Mouse (Mus musculus) kidney, postnatal 36 days (tissue): ENCODE results near the gene Gng8.

Experiments
- DNase-seq, 2 experiments: peaks; one replicate each; pipeline ENCODE4 v3.0.0; 2021 to 2022; ENCODE audit warnings: mixed read lengths in 2 of 2

Gng8 gene

DNA sequence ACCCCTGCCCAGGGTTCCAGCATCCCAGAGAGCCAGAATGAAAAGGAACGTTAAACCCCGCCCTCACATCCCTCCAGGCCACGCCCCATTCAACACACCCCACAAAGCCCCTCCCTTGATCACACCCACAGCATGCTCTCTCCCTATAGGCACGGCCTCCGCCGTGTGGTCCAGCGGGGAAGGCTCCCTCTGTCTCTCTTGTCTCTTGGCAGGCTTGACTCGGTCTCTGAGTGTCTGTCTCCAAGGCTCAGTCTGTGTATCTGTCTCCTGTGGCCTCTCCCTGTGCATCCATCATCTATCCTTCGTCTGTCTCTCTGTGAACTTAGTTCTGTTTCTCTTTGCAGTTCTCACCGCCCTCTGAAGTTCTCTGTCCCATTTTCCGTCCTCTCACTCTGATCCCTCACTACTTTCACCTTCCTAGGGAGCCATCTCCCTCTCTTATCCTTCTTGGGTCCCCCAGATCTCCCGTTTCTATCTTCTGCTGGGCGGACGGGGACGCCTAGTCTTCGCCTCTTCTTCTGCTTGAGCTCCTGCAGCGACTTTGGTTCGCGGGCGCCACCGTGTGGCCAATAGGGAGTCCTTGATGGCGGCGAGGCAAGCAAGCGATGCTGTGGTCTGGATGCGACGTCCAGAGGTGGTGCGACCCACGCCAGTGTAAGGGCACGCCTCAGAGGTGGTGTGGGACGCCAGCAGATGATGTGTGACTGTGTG is at the start of gene Gng8:
Gene Gng8, plus strand, starts transcription at position 146 of the 711 bp plus-strand sequence.
- DNase-seq, result peak; percentile 88 to 94

DNA sequence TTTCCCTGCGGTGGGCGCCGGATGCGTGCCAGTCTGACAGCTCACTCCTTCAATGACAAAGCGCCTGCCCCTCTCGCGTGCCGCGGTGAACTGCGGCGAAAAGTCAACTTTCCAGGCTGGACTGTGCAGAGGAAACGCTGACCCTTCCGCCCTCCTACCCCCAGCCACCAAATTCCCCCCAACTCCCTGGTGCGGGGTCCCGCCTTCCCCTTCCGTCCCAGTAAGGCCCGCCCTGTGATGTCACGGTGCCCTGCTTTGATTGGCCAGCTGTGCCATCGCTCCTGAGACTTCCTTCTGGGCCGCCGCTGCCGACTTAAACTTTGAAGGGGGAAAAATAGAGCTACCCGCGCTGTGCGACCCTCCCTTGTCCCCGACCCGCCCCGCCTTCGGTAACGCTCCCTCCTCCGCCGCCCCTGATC is 48.9 kb upstream of the Gng8 start, which contains the start of gene Prkd2:
Gene Prkd2, plus strand, starts transcription at position 258 of the 419 bp plus-strand sequence.
- peak; percentile 95 to 96 for DNase-seq

DNA sequence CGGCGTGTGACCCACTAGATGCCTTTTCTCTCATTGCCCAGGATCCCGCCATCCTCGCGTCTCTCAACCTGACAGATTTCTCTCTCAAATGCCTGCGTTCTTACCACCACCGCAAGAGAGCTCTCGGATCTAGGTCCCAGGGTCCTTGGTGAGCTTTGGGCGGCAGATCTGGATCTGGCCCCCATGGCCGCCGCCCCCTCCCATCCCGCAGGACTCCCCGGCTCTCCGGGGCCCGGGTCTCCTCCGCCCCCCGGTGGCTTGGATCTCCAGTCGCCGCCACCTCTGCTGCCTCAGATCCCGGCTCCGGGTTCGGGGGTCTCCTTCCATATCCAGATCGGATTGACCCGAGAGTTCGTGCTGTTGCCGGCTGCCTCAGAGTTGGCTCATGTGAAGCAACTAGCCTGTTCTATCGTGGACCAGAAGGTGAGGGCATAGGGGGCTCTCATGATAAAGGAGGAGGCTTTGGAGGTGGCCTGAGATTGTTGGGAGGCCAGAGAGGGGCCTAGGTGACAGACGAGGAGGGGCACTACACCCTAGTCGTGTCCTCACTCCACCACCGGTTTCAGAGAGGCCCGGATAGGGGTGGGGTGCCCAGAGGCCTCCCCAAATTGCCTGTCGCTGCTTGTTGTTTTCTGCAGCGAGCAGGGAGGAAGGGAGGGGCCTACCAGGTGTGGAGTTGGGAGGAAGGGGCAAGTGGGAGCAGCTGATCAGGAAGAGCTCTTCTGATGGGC is 48.0 kb upstream of the Gng8 start:
- DNase-seq, result peak; percentile 35 to 49

DNA sequence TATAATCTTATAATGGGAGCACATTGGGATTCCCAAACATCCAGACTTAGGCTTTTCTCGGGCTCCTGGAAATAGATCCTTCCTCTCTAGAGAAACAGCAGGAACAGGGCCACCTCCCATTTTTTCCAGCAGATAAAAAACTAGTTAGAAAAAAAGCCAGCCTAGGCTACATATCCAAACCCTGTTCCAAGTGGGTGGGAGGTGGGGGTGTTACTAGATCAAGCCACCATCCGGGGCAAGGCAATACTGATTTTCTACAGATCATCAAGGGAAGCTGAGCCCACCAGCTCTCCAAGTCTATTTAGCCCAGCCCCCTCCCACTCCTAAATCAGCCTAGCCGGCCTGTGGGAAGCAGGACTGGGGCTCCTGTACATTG is 46.9 kb upstream of the Gng8 start:
- peak; percentile 23 to 32 for DNase-seq

DNA sequence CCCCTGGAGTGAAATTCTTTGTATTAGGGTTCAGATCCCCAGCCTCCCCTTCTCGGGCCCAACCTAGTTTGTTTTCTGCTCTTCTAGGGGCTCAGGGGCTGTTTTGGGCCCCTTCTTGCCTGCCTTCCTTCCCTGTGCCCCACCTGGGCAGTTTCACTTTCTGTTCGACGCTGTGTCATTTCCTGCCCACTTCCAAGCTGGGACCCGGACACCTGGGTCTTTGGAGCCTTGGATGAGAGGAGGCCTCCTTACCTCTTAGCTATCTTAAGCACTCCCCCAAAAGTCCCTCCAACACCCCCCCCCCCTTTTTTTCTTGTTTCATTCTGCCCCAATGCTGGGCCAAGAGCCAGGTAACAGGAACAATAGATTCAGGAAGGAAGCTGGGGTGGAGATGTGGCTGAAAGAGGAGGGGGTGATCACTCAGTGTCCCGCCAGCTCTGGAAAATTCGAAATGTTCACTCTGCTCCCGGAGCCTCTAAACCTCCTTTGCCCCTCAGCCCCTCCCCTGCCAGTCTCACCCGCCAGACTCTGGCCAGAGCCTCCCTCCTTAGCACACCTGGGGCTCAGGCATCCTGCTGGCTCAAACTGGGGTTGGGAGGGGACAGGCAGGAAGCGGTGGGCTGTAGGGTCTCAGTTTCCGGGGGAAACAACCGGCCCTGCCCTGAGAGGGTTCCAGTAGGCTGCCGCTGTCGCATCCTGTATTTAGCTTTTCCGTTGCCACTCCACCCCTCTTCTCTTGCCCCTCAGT is 46.3 kb upstream of the Gng8 start:
- peak; percentile 60 to 69 for DNase-seq

DNA sequence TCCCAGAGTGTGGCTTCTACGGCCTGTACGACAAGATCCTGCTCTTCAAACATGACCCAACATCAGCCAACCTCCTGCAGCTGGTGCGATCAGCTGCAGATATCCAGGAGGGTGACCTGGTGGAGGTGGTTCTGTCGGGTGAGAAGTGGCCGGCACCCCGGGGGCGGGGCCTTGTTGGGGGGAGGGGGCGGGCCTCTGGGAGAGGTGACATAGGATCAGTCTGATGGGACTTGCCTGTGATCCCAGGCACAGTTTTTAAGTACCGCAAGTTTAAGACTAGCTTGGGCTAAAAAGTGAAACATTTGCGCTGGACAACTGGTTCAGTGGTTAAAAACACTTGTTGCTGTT is 45.8 kb upstream of the Gng8 start:
- DNase-seq, result peak in 1 of 2 experiments; percentile 43

DNA sequence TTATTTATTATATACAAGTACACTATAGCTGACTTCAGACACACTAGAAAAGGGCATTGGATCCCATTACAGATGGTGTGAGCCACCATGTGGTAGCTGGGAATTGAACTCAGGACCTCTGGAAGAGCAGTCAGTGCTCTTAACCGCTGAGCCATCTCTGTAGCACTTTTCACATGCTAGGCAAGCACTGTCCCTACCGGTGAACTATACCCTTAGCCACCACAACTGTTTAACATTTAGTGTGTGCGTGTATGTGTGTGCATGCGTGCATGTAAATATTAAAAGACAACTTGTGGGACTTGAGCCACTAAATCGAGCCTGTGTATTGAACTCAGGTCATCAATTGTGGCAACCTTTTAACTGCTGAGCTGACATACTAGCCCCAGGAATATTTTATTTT is 44.8 kb upstream of the Gng8 start:
- no peak for DNase-seq

DNA sequence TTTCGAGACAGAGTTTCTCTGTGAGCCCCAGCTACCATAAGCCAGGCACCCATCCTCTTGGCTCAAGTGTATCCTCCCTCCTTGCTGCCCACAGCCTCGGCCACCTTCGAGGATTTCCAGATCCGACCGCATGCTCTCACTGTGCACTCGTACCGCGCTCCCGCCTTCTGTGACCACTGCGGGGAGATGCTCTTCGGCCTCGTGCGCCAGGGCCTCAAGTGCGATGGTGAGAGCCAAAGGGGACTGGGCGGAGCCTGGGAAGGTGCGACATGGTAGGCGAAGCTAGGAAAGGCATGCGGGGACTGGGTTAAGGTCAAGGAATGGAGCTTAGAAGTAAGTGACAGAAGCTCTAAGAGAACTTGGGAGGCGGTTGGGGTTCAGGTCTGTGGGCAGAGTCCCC is 44.1 kb upstream of the Gng8 start:
- DNase-seq, result no peak

DNA sequence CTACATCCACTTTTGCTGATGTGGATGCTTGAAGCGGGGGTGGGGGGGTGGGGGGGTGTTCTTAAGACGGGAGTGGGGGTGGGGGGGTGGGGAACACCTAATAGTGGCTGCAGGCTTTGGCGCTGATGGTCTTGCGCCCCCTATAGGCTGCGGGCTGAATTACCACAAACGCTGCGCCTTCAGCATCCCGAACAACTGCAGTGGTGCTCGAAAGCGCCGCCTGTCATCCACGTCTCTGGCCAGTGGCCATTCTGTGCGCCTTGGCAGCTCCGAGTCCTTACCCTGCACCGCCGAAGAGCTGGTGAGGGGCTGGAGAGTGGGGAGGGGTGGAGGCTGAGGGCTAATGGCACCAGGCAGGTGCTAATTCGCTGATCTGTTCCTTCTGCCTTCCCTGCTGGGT is 43.0 kb upstream of the Gng8 start:
- peak in 1 of 2 experiments; percentile 78 for DNase-seq

DNA sequence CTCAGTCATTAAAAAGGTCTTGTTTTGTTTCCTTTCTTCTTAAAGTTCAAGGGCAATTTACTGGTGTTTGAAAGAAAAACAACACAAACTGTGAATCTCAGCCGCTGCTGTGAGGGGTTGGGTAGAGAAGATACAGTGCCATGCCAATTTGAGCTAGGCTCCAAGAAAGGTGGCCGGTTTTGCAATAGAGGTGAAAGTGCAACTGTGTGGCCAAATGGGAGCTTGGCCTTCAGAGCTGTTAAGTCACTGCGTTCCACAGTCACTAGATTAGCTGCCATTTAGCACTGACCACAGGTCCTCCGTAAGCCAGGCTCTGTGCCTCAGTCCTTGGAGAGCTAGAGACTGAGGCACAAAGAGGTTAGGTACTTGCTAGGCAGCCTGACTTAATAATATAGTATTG is 40.0 kb upstream of the Gng8 start:
- no peak for DNase-seq

DNA sequence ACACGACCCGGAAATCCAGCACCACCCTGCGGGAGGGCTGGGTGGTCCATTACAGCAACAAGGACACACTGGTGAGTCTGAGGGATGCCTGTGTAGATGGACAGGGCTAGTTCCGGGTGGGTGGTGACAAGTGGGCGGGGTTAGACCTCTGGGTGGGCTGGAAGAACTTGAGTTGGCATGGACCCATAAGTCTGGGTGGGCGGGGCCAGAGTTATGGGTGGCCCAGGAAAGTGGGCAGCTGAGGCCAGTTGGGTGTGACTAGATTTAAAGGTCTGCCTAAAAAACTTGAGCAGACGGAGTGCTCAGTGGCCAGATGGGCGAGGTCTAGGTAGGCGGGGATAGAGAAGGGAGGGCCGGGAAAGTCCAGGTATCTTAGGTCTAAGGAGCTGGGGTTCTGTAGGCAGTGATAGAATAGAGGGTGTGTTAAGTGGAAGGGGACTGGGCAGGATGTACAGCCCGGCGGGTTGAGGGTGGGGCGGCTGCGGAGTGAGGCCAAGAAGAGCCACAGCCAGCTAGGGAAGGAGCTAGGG is 38.2 kb upstream of the Gng8 start:
- peak; percentile 38 to 56 for DNase-seq

DNA sequence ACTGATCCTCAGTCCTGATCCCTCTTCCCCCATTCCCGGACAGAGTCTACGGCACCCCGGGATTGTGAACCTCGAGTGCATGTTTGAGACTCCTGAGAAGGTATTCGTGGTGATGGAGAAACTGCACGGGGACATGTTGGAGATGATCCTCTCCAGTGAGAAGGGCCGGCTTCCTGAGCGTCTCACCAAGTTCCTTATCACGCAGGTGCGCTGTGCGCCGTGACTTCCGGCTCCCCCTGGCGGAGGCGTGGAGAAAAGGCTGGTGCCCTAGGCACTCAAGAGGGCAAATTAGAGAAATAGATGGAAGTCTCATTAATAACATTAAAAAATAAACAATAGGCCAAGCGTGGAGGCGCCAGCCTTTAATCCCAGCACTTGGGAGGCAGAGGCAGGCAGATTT is 33.2 kb upstream of the Gng8 start:
- DNase-seq, result peak; percentile 33 to 76

DNA sequence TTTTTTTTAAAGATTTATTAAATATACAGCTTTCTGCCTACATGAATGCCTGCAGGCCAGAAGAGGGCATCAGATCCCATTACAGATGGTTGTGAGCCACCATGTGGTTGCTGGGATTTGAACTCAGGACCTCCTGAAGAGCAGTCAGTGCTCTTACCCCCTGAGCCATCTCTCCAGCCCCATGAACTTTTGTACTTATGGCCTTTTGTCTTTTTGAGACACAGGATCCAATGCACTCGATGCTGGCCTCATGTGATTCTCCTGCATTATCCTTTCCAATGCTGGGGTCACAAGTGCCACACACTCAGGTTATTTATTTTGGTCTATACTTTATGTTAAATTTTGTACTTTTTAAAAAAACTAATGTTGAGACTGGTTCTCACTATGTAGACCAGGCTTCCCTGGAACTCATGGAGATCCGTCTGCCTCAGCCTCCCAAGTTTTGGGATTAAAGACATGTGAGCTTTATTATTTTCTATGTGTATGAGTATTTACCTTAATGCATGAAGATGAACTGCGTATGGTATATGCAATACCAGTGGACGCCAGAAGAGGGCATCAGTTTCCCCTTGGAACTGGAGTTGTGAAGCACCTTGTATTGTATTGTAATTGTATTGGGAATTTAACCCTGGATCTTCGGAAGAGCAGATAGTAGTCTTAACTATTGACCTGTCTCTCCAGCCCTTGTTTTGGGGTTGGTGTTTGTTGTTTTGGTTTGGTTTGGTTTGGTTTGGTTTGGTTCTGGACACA is 31.5 kb upstream of the Gng8 start:
- peak; percentile 41 to 77 for DNase-seq

DNA sequence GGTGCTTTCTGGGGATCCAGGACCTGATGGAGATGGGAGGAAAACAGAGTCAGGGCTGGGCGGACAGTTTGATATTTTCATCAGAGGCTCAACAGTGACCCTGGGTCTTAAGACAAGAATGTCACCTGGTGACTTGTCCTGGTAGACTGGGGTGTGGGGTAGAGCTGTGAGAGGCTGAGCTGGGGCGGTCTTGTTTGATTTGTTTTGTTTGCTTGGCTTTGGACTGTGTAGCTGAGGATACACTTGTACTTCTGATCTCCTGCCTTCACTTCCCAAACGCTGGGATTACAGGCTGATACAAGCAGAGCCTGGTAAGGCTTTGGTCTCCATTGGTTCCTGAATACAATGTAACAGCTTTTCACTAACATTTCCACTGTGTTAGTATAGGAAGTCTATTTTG is 24.1 kb upstream of the Gng8 start:
- no peak for DNase-seq

DNA sequence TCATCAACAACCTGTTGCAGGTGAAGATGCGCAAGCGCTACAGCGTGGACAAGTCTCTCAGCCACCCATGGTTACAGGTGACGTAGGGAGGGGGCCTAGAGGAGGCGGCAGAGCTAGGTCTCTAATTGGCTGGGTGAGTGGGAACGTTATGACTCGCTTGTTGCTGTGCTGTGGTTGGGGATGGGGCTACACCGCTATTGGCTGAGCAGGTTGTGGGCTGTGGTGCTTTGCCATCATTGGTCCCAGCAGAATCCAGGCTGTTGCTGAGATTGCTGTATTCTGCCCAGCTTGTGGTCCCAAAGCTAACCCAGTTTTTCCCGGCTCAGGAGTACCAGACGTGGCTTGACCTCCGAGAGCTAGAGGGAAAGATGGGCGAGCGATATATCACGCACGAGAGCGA is 22.1 kb upstream of the Gng8 start:
- no peak for DNase-seq

DNA sequence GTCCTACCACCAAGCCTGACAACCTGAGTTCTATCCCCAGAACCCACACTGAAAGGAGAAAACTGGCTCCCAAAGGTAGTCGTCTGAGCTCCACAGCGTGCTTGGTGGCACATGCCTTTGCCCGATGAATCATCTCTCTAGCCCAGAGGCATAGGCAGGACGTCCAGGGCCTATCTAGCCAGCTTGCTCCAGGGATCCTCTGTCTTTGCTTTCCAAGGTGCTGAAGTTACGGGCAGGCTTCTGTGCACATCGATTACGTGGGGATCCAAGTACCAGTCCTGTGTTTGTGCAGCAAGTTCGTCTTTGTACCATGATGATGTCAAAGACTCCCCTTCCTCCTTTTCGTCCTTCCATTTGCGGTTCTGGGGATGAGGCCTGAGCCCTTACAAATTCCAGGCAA is 20.0 kb upstream of the Gng8 start:
- no peak for DNase-seq

DNA sequence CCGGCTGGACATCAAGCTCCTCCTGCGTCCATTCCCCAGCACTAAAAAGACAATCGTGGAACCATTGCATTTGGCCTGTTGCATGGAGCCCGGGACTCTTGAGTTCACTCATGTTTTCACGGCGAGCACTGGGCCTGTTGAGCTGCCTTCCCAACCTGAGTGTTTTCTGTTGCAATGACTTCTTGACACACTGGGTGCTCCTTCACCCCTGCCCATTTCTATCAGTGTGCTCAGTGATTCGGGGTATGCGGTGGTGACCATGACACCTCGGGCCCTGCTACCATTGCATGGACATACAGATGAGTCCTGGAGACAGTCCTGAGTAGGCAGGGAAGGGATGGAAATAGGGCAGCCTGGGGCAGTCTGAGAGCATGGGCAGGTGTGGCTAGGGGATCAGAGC is 19.1 kb upstream of the Gng8 start:
- no peak for DNase-seq

DNA sequence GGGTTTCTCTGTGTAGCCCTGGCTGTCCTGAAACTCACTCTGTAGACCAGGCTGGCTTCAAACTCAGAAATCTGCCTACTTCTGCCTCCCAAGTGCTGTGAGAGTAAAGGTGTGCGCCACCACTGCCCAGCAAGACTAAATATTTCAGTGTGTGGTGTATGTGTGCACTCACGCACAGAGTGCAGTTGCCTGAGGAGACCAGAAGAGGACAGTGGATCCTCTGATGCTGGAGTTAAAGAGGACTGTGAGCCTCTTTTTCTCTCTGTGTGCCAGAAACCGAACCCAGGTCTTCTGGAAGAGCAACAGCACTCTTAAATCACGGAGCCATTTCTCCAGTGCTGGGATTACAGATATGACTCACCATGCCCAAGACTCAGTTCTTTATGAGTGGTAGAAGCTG is 18.2 kb upstream of the Gng8 start:
- DNase-seq, result no peak

DNA sequence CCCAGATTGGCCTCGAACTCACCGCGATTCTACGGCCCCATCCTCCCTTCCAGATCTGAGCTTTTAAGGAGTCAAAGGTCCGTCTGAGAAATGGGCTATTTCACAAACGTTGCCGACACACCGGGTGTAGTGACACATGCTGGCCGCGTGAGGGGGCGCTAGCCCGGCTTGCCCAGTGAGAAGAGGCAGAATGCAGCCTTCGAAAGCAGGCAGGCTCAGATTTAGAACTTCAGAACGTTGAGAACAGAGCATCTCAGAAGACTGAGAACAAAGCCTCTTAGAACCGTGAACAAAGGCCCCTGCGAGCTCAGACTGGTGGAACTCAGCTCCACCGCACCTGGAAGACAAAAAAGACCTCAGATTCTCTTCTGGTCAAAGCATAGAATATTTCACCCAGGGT is 17.4 kb upstream of the Gng8 start:
- DNase-seq, result peak; percentile 68 to 86

DNA sequence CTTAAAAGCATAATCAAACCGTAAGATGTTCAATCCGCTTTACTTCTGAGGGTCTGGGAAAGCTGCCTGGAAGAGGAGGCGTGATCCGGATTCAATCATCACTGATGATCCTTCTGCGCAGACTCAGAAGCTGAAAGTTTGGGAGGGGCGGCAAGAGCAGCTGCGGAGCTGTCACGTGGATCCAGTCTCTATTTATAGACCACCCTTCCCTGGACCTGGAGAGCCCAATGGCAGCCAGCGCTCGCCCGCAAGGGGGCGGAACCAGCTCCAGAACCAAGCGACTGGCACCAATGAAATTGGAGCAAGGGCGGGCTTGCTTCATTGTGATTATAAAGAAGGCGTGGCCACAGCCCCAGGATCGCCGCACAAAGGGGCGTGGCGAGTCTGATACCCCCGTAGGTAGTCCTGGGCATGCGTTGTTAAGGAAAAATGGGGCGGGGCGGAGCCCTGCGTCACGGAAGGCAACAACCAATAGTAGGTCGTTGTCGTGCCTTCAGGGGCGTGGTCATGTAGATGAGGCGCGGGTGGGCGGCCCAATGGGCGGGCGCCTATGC is 16.8 kb upstream of the Gng8 start:
- DNase-seq, result peak; percentile 99 to 100

DNA sequence AGATGAGACGGTGACA is 16.5 kb upstream of the Gng8 start, which contains the start of gene Dact3:
Gene Dact3, plus strand, starts transcription at position 8 of the 16 bp plus-strand sequence.
- no peak for DNase-seq

DNA sequence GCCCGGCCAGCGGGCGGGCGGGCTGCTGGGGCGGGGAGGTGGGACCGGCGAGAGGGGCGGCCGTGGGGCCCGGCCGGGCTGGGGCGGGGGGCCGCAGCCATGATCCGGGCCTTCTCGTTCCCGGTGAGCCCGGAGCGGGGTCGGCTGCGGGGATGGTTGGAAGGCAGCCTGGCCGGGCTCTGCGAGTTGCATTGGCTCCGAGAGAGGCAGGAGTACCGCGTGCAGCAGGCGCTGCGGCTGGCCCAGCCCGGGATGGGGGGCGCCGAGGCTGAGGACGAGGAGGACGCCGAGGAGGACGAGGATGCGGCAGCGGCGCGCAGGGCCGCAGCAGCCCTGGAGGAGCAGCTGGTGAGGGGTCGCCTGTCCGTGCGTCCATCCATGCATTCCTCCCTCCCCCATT is 16.3 kb upstream of the Gng8 start:
- no peak for DNase-seq

DNA sequence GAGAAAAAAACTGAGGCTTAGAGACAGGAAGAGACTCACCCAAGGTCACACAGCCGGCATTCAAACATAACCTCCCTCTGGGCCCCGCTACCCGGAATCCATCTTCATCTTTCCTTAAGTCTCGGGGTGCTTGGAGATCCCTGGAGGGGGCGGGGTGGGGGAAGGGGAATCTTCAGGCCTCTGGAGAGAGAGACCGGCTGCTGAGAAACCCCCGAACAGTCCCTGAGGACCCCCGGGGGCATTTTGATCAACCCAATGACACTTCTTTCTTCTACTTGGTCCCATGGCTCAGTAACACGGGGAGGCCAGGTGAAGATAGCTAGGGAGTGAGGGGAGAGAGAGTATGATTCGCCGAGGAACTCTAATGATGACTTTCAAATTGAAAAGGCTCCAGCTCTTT is 15.6 kb upstream of the Gng8 start:
- DNase-seq, result no peak
